Mouse (Mus musculus) small intestine, adult 2 months (tissue): ENCODE measurements at regions not wholly inside any gene's neighbourhood (a gene's known extent, or its start where the extent isn't known, plus 50 kb on each side); places are given as distances from the start of the nearest gene placed in this dataset.

Source experiments
- H3K27ac ChIP-seq: fragments of 200-500 bp; 2 replicates; pipeline ENCODE4 v1.5.1; 2012; ENCODE audit warnings: low read depth, low read length, control low read depth, inconsistent platforms; ENCODE audit not compliant: insufficient read depth
- H3K27me3 ChIP-seq: fragments of 200-500 bp; 2 replicates; pipeline ENCODE4 v1.6.1; 2012; ENCODE audit warnings: mild to moderate bottlenecking, moderate library complexity, low read length, inconsistent platforms; ENCODE audit not compliant: control insufficient read depth, insufficient read depth
- H3K36me3 ChIP-seq: fragments of 200-500 bp; 2 replicates; pipeline ENCODE4 v1.6.1; 2012; ENCODE audit warnings: mild to moderate bottlenecking, low read length, control low read depth, inconsistent platforms; ENCODE audit not compliant: control insufficient read depth, insufficient read depth
- H3K4me1 ChIP-seq: fragments of 200-500 bp; 2 replicates; pipeline ENCODE4 v1.6.1; 2012; ENCODE audit warnings: low read length, inconsistent platforms, mixed read lengths; ENCODE audit not compliant: control insufficient read depth, insufficient read depth, insufficient read length
- H3K4me3 ChIP-seq: fragments of 200-500 bp; 2 replicates; pipeline ENCODE4 v1.5.1; 2012; ENCODE audit warnings: low read depth, mild to moderate bottlenecking, control low read depth, inconsistent platforms, low read length, moderate library complexity
- CTCF ChIP-seq: fragments of 200-500 bp; IDR thresholded peaks from 2 replicates; pipeline ENCODE4 v1.5.1; 2012; ENCODE audit warnings: low read depth, mild to moderate bottlenecking, control low read depth, inconsistent platforms, low read length, moderate library complexity, mixed read lengths; ENCODE audit not compliant: insufficient replicate concordance, insufficient read length; ENCODE audit errors: extremely low read depth
- POLR2A ChIP-seq: fragments of 200-500 bp; IDR thresholded peaks from 2 replicates; pipeline ENCODE4 v1.6.1; 2012; ENCODE audit warnings: low read depth, mild to moderate bottlenecking, control low read depth, inconsistent platforms, low read length, moderate library complexity
- WGBS: fragments of 180-500 bp; shearing (Covaris S2); methylation state at CpG from one replicate; pipeline ENCODE4 v1.1.7; 2018; 5-methylcytosine and 5-hydroxymethylcytosine counted together

DNA sequence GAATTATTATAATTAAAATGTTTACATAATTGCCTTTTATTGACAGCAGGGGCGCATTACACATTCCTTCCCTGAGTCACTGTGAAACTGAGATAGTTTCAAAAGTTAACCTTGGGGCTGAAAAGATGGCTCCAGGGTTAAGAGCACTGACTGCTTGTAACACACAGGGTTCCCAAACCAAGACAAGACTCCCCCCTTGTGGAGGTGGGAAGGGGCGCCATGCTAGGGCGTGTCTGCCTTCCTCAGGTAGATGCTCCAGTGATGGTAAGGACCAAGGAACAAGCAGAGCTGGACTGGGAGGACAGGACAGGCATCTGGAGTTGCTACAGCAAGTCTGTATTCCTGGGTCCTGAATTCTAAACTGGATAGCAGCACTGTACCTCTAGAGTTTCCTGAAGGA lies 351.9 kb downstream of the Tbc1d22a start:
- 66% methylated on average over 3 of the region's 3 CpGs for WGBS
- H3K36me3 ChIP-seq: no peaks in the 10 kb centered on the region
- no peak overlapping the region for H3K4me3 ChIP-seq
- TF ChIP-seq CTCF: no peak
- no peak for TF ChIP-seq POLR2A
- H3K27ac ChIP-seq: no peak overlapping the region
- no peaks in the 10 kb centered on the region for H3K27me3 ChIP-seq
- no peaks in the 10 kb centered on the region for H3K4me1 ChIP-seq

DNA sequence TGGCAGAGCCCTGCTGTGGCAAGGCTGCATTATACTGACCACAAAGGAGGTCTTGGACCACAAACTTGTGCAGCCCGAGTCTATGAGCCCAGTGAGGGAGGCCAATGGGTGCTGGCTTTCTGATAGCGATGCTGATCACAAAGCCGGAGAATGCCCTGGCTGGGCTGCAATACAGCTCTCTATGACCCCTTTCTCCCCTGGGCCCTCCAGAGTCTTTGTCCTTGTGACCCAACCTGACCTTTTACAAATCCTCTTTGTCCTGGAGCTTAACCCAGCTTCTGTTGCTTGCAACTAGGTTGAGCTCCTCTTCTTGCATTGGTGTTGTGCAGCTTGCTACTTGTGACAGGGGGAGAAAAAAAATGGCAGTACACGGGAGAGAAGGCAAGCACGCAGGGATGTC lies 360.1 kb downstream of the Tbc1d22a start:
- no peak for TF ChIP-seq POLR2A
- no peak for TF ChIP-seq CTCF
- H3K36me3 ChIP-seq: no peaks in the 10 kb centered on the region
- no peaks in the 10 kb centered on the region for H3K4me1 ChIP-seq
- 72% methylated on average over 5 of the region's 5 CpGs for WGBS
- no peak overlapping the region for H3K27ac ChIP-seq
- H3K4me3 ChIP-seq: no peak overlapping the region
- no peaks in the 10 kb centered on the region for H3K27me3 ChIP-seq

- Histone ChIP-seq H3K4me1 (no peaks in the 10 kb centered on the region), H3K4me3 (no peak overlapping the region), H3K27ac (no peak overlapping the region), H3K36me3 (no peaks in the 10 kb centered on the region), H3K27me3 (no peaks in the 10 kb centered on the region)
- TF ChIP-seq POLR2A: no peak
- TF ChIP-seq CTCF: no peak
- WGBS: 36% methylated on average over 5 of the region's 5 CpGs
Measured at GRCm38 (mm10) chr15:86576666-86577065, 362.4 kb downstream of the Tbc1d22a start.

DNA sequence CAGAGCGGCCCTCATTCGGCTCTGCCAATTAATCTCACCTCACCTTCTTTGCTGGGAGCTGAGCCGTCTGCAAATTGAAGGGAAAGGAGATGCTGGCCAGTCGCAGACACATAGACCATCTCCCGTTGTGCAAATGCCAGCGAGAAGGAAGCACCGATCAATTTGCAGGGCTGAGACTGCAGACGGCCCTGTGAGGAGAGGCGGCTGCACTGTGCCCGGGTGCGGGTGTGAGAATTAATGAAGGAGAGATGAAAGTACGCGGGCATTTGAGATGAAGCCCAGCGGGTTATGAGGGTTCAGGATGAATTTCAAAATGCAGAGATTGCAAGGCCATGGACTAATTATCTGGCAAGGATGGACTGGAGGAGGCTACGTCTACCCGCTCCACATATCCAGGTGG lies 364.4 kb downstream of the Tbc1d22a start:
- TF ChIP-seq CTCF (no peak), POLR2A (no peak)
- no peak overlapping the region for H3K27ac ChIP-seq
- H3K36me3 ChIP-seq: no peaks in the 10 kb centered on the region
- WGBS: 90% methylated on average over 16 of the region's 16 CpGs
- H3K4me1 ChIP-seq: no peaks in the 10 kb centered on the region
- H3K4me3 ChIP-seq: no peak overlapping the region
- H3K27me3 ChIP-seq: no peaks in the 10 kb centered on the region

GRCm38 (mm10) chr15:86582240-86583090 lies 368.2 kb downstream of the Tbc1d22a start:
- TF ChIP-seq CTCF (no peak), POLR2A (no peak)
- H3K27me3 ChIP-seq: no peaks in the 10 kb centered on the region
- H3K36me3 ChIP-seq: no peaks in the 10 kb centered on the region
- no peak overlapping the region for H3K4me3 ChIP-seq
- H3K4me1 ChIP-seq: no peaks in the 10 kb centered on the region
- no peak overlapping the region for H3K27ac ChIP-seq
- 56% methylated on average over 7 of the region's 7 CpGs for WGBS

DNA sequence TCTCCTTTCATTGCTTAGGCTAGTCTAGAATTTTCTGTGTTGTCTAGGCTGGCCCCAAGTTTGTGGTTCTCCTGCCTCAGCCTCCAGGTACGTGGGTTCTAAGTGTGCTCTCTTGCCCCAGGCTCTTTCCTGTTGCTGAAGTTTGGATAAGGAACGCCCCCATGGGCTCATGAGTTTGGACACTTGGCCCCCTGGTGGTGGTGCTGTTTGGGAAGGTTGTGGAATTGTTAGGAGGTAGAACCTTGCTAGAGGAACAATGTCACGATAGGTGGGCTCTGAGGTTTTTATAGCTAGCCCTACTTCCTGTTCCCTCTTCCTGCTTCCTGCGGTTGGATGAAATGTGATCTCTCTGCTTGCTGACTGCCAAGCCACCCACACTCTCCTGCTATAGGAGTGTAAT lies 371.5 kb downstream of the Tbc1d22a start:
- no peaks in the 10 kb centered on the region for H3K36me3 ChIP-seq
- 64% methylated on average over 4 of the region's 4 CpGs for WGBS
- TF ChIP-seq POLR2A (no peak), CTCF (no peak)
- no peak overlapping the region for H3K4me3 ChIP-seq
- H3K4me1 ChIP-seq: no peaks in the 10 kb centered on the region
- no peaks in the 10 kb centered on the region for H3K27me3 ChIP-seq
- H3K27ac ChIP-seq: no peak overlapping the region

- WGBS: 63% methylated on average over 6 of the region's 6 CpGs
- Histone ChIP-seq H3K4me3 (no peak overlapping the region), H3K27ac (no peak overlapping the region), H3K27me3 (no peaks in the 10 kb centered on the region), H3K36me3 (no peaks in the 10 kb centered on the region), H3K4me1 (no peaks in the 10 kb centered on the region)
- TF ChIP-seq CTCF: no peak
Measured at GRCm38 (mm10) chr15:86587209-86587608, 372.9 kb downstream of the Tbc1d22a start.
